Mouse (Mus musculus): Measurements from ENCODE around the gene Sufu. TPM values are rescaled to one million over a fixed set of nuclear protein-coding genes. Genes with fewer than 3 reads are reported as not detected.

The Sufu gene
- total RNA-seq, 2 experiments from 2014 or later: 20.1 to 23.5 TPM

DNA sequence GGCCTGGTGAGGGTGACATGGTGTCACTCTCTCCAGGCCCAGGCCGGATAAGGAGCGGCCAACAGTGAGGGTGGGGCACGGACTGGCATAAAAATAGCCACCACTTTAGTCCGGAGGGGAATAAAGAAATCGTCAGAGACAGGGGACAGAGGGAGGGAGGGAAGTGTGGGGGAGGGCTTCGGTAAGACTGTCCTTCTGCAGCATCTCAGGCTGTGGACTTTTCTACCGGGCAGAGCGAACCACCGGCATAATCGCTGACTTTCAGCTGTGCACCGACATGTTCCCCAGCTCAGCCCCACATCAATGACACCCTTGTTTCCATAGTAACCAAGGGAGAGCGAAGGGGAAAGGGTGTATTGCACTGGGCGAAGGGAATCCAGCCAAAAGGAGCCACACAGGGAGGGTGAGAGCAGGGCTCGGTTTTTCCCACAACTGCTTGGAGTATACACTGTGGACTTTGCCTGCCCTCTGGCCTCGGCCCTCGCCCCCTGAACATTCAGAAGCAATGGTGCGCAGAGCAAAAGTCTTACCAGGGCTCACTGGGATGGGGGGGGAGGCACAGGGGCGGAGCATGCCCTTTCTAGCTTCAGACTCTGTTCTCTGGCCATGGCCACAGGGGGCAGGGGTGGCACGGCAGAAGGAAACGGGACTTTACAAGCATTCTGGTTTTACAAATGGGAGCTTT is 132.0 kb downstream of the Sufu start:
- peak in 1 of 2 experiments; percentile 57 for DNase-seq (ENCODE audit: low spot score in 2 of 2)

DNA sequence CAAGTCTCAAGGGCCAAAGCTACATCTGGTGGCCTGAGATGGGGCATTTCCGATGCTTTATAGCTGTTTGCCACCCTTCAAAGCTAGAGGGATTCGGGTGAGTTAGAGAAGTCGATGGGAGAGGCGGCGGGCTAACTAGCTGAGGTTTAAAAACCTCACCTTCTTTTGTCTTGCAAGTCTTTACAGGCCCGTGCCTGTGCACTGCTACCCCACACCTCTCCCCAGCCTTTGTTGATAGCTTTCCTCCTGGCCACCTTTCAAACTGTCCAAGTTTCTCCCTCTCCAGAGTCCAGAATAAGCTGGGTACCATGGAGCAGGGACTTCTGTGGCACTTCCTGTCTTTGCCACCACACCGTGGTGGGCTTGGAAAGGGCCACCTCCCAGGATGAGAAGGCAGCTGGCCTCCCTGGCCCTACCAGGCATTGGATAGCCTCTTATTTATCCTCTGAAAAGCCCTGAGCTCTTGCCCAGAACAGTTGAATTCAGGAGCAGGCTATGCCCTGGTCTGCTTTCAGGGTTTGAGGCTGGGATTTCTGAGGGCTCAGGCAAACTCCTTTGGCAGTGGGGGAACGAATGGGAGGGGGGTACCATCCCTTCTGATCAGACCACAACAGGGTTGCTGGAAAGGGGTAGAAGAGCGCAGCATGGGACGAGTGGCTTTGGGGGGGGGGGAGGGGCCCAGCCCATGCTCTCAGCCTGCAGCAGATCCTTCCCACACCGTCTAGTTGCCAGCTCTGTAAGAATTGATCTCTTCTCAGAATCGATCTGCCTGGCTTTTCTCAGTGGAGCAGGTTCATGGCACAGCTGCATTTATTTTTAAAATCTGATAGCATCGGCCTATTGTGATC is 133.1 kb downstream of the Sufu start:
- DNase-seq (ENCODE audit: low spot score in 2 of 2): no peak

DNA sequence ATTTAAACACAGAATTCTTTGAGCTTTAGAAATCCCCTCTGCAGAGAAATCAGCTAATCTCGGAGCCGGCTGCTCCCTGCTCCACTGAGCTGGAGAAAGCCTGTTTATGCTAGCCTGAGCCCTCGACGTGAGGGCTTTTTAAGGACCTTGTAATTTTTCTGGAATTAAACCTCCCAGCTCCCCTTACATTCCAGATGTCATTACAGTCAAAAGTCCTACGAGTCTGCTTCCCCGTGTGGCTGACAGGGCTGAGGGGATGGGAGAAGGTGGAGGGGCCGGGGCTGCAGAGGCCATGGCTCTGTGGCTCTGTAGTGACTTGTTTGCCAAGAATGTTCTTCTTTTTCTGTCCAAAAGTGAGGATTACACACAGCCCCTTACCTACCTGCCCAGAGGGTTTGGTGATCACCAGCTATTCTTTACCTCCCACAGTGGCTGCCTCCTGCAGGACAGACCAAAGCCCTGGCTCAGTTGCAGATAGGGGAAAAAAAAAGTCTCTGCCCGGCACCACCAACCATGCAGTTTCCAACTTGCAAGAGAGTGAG is 133.8 kb downstream of the Sufu start:
- no peak for DNase-seq (ENCODE audit: low spot score in 2 of 2)

DNA sequence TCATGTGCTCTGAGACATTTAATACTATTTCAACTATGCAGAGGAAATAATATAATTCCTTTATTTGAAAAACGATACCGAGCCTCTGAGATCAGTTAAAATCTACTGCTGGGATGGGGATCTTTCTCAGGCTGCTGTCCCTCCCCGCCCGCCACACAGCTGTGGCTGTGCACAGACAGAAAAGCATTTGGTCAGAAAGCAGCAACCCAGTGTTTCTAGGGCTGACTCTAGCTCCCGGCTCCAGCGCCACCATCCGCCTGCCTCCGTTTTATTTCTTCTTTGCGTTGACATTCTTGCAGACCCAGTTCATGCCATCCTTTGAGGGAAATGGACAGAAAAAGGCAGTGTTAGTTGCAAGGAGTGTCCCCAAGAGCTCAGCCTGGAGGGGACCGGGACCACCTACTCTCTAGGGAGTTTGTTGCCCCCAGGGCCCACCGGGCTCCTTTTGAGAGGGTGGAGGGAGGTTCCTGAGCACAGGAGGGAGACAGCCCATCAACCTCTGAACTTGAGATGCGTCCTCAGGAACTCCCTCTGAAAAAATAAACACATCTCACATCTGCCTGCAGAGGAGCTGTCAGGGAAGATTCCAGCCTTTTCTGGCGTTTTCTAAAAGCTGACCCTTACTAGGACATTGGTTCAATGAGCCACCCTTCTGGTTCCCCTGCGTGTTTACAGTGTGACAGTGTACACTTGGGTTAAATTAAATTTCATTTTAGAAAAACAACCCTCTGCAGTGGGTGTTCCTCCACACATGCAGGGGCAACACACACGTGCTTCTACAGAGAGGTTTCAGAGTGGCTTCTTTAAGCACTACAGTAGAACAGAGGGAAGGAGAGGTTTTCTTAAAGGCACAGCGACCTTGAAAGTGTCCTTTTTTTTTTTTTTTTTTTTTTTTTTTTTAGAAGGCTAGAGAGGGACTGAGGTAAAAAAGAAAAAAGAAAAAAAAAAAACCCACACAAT is 134.7 kb downstream of the Sufu start:
- no peak for DNase-seq (ENCODE audit: low spot score in 2 of 2)

DNA sequence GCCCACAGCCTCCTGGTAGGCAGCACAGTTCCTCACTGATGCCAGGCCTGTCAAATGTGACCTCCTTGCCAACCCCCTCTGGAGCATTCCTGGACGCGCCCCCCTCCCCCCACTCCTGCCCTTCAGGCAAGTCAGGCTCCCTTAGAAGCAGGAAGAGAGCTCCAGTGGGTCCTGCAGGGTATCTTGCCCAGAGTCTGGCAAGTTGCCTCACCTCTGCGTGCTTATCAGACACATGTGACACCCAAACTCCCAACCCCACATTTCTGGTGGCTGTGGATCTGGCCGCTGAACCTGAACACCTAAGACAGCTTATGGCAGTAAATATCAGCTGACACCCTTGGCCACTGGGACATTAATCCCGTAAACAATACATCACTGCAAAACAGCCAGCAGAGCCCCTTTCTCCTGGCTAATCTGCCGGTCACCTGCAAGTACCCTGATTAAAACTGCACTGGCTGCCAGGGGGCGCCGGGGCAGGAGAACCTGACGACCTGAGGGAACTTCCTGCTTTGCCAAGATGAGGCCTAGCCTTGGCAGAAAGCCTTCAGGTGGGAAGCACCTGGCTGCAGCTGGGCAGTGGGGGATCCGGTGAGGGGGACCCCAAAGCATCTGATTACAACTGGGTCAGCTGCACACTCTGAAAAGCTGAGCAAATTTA is 135.5 kb downstream of the Sufu start:
- no peak for DNase-seq (ENCODE audit: low spot score in 2 of 2)

DNA sequence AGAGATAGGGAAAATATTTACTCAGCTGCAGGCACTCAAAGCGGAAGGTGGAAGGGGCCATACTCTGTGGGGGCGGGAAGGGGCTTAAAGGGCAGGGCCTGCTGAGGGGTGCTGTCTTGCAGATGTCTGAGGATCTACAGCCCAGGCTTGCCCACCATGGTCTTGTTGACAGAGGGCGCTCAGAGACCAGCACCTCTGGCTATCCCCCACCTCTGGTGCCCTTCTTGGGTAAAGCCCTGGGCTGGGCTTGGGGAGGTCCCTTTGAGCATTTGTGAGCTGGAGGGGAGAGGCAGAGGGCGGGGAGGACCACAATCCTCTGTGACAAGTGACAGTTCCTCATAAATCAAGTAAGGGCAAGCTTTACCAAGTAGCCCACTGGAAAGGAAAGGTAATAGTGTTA is 136.4 kb downstream of the Sufu start:
- DNase-seq (ENCODE audit: low spot score in 2 of 2): no peak

DNA sequence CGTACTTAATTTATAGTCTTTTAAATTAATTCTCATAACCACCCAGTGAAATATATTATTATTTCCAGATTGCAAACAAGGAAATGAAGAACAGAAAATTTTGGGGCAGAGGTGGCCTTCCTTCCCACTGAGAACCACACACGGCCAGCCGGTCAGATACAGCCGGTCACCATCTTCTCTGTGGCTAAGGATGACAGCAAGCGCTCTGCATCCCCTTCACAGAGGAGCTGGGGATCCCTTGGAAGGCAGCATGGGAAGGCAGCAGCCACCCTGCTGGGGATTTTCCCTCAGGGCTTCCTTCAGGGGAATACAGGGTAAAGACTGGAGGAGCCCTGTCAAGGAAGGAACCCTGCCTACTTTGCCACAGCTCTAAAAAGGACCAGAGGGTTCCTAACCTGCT is 136.8 kb downstream of the Sufu start:
- no peak for DNase-seq (ENCODE audit: low spot score in 2 of 2)

DNA sequence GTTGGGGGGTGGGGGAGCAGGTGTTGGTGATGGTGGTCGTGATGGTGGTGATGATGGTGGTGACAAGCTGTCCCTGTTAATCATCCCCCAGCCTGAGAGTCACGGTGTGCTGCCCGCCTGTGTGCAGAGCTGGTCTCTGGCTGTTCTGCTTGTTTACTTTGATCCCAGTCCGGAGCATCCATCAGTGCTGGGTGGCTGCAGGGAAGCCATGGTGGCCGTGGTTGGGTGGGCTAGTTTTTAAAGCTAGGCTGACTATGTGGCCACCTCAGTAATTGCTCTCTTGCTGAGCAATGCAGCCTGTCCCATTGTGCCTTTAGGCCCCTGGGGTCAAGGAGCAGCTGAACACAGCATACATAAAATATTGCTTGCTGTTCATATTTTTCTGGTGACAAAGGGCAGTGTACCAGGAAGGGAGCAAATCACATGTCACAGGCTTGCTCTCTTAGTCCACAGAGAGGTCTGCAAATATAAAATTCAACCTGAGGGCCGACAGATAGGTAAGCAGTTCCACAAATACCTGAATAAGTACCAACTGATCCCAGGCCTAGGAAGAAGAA is 137.9 kb downstream of the Sufu start:
- DNase-seq (ENCODE audit: low spot score in 2 of 2): no peak

DNA sequence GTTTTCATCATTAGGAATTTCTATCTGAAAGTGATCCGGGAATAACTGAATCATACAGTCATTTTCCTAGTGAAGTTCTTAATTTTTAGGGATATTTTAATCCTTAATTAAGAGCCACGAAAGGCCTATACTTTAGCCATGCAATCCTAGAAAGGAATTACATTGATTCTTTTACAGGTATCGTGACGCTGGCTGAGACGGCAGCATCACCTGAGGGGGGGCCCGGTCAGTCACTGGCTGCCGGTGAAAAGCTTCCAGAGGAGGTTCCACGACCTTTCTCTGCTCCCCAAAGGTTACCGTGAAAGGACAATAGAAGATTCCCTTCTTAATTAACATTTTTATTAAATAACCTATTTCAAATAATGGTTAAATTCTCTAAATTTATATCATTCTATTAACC is 140.7 kb downstream of the Sufu start:
- DNase-seq (ENCODE audit: low spot score in 2 of 2): no peak

DNA sequence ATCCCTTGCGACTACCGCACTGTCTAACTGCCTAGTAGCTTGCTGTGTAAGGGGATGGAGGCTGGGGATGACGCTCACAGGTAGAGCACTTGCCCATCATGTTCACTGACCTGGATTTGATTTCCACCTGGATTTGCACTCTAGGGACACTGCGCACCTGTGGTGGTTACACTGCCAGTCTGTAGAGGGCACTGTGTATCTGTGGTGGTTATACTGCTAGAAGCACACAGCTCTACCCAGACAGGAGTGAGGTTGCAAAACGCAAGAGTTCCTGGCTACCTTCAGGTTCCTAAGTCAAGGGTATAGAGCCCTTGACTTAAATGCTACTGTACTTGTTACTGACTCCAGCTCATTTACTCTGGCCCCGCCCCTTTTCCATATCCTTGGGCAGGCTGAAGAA is 141.5 kb downstream of the Sufu start:
- no peak for DNase-seq (ENCODE audit: low spot score in 2 of 2)

Other genes starting within 250 kb of the Sufu start
- 10 to 100 TPM; 32.2 to 36.1 TPM for gene Pitx3, start 248.6 kb upstream of the Sufu start, total RNA-seq (2021)
- 10 to 100 TPM; 76.4 to 86.9 TPM for gene Gbf1, start 244.4 kb upstream of the Sufu start, total RNA-seq (2021)
- gene Nfkb2, start 92.6 kb upstream of the Sufu start, total RNA-seq (2021): 10 to 100 TPM; 19.0 to 20.2 TPM
- gene Psd, start 69.7 kb upstream of the Sufu start, total RNA-seq (2021): 1 to 10 TPM; 2.0 to 2.9 TPM
- 1 to 10 TPM; 4.4 to 5.1 TPM for gene Fbxl15, start 68.7 kb upstream of the Sufu start, total RNA-seq (2021)
- 100 to 1,000 TPM; 106 to 120 TPM for gene Cuedc2, start 58.2 kb upstream of the Sufu start, total RNA-seq (2021)
- gene Mfsd13a, start 55.8 kb upstream of the Sufu start, total RNA-seq (2021): 1 to 10 TPM; 1.7 to 2.5 TPM
- under 1 TPM; 0.59 to 0.70 TPM for gene 2310034G01Rik, start 46.6 kb upstream of the Sufu start, total RNA-seq (2021)
- 10 to 100 TPM; 80.8 to 88.7 TPM for gene Actr1a, start 1.1 kb upstream of the Sufu start, total RNA-seq (2021)
- gene Trim8, start 104.8 kb downstream of the Sufu start, total RNA-seq (2021): 10 to 100 TPM; 40.4 to 41.4 TPM
- 10 to 100 TPM; 34.8 to 37.9 TPM for gene Arl3, start 176.3 kb downstream of the Sufu start, total RNA-seq (2021)
- 10 to 100 TPM in 1 of 2 experiments, 1 to 10 TPM in 1; 7.8 to 11.2 TPM for gene Sfxn2, start 176.5 kb downstream of the Sufu start, total RNA-seq (2021)
- gene Wbp1l, start 202.2 kb downstream of the Sufu start, total RNA-seq (2021): 10 to 100 TPM; 52.4 to 57.2 TPM